Mouse (Mus musculus) midbrain, embryonic 12.5 days (tissue): Measurements from ENCODE around the gene Trip11. TPM values are rescaled to one million over a fixed set of nuclear protein-coding genes. Genes with fewer than 3 reads are reported as not detected.

Experiments used
- ATAC-seq: fragments of 200-750 bp; cut with Nextera tagmentation; 2 replicates; pipeline ENCODE4 v1.8.0; 2017; ENCODE audit warnings: low read depth, moderate TSS enrichment, moderate library complexity; ENCODE audit not compliant: low FRiP score
- H3K27ac ChIP-seq: fragments of 300-500 bp; sonication (generic); replicated peaks from 2 replicates; pipeline ENCODE4 v1.5.1; 2016; ENCODE audit warnings: mild to moderate bottlenecking
- H3K27me3 ChIP-seq: fragments of 300-500 bp; sonication (generic); 2 replicates; pipeline ENCODE4 v1.6.1; 2016; ENCODE audit warnings: mild to moderate bottlenecking
- H3K36me3 ChIP-seq: fragments of 300-500 bp; sonication (generic); 2 replicates; pipeline ENCODE4 v1.6.1; 2016
- H3K4me1 ChIP-seq: fragments of 300-500 bp; sonication (generic); 2 replicates; pipeline ENCODE4 v1.6.1; 2016
- H3K4me2 ChIP-seq: fragments of 300-500 bp; sonication (generic); replicated peaks from 2 replicates; pipeline ENCODE4 v1.6.1; 2016; ENCODE audit warnings: mild to moderate bottlenecking, moderate library complexity
- H3K4me3 ChIP-seq: fragments of 300-500 bp; sonication (generic); 2 replicates; pipeline ENCODE4 v1.5.1; 2016; ENCODE audit warnings: mild to moderate bottlenecking
- H3K9ac ChIP-seq: fragments of 300-500 bp; sonication (generic); replicated peaks from 2 replicates; pipeline ENCODE4 v1.6.1; 2016; ENCODE audit warnings: mild to moderate bottlenecking, moderate library complexity
- H3K9me3 ChIP-seq: fragments of 300-500 bp; sonication (generic); 2 replicates; pipeline ENCODE4 v1.6.1; 2016; ENCODE audit warnings: mild to moderate bottlenecking
- WGBS: fragments of 180-500 bp; shearing (Covaris S2); methylation state at CpG from one replicate; pipeline ENCODE4 v1.1.7; 2016; 5-methylcytosine and 5-hydroxymethylcytosine counted together
- polyA plus RNA-seq: library from polyadenylated mRNA; unstranded; fragments of >200 nt; fragmentation: Nextera tagmentation; extraction: Ambion mirVana; gene quantifications from 2 replicates; pipeline ENCODE4 v1.2.1, GENCODE M21; 2016

The Trip11 gene
- polyA plus RNA-seq, 1 experiment from 2014 or later = 26.6 TPM

GRCm38 (mm10) chr12:101922313-101922712 is 9.2 kb upstream of the Trip11 start:
- 89% methylated on average over 6 of the region's 6 CpGs for WGBS
- no peak overlapping the region for H3K4me3 ChIP-seq
- ATAC-seq = no peak
- no peaks in the 10 kb centered on the region for H3K9me3 ChIP-seq
- H3K9ac ChIP-seq = no peak overlapping the region
- peaks cover 53% of the 10 kb centered on the region for H3K36me3 ChIP-seq
- no peak overlapping the region for H3K27ac ChIP-seq
- H3K27me3 ChIP-seq = no peaks in the 10 kb centered on the region
- no peak overlapping the region for H3K4me2 ChIP-seq
- H3K4me1 ChIP-seq = no peaks in the 10 kb centered on the region

GRCm38 (mm10) chr12:101919847-101920246 is 6.8 kb upstream of the Trip11 start:
- no peak overlapping the region for H3K9ac ChIP-seq
- no peaks in the 10 kb centered on the region for H3K4me1 ChIP-seq
- no peak overlapping the region for H3K4me2 ChIP-seq
- H3K27ac ChIP-seq = no peak overlapping the region
- ATAC-seq = no peak
- no peaks in the 10 kb centered on the region for H3K27me3 ChIP-seq
- H3K4me3 ChIP-seq = no peak overlapping the region
- 83% methylated on average over 3 of the region's 3 CpGs for WGBS
- H3K9me3 ChIP-seq = no peaks in the 10 kb centered on the region
- H3K36me3 ChIP-seq = peaks cover 31% of the 10 kb centered on the region

GRCm38 (mm10) chr12:101917165-101917564 is 4.1 kb upstream of the Trip11 start:
- no peak overlapping the region for H3K9ac ChIP-seq
- peaks cover 5% of the 10 kb centered on the region; the same call in 1 of the 2 replicates for H3K36me3 ChIP-seq
- no peaks in the 10 kb centered on the region for H3K27me3 ChIP-seq
- ATAC-seq = no peak
- peaks cover 6% of the 10 kb centered on the region for H3K4me1 ChIP-seq
- no peaks in the 10 kb centered on the region for H3K9me3 ChIP-seq
- H3K4me2 ChIP-seq = no peak overlapping the region
- no peak overlapping the region for H3K4me3 ChIP-seq
- no peak overlapping the region for H3K27ac ChIP-seq

- Histone ChIP-seq H3K4me2 (peak overlapping the region; percentile 59), H3K27ac (no peak overlapping the region), H3K4me3 (peak overlapping the region; percentile 72; the same call in 1 of the 2 replicates), H3K4me1 (peaks cover 19% of the 10 kb centered on the region), H3K27me3 (no peaks in the 10 kb centered on the region), H3K9ac (no peak overlapping the region), H3K9me3 (no peaks in the 10 kb centered on the region), H3K36me3 (peaks cover 12% of the 10 kb centered on the region)
- no peak for ATAC-seq
- 87% methylated on average over 3 of the region's 3 CpGs for WGBS
Measured at GRCm38 (mm10) chr12:101911346-101911745, 1.7 kb downstream of the Trip11 start.

- Histone ChIP-seq H3K9ac (no peak overlapping the region), H3K27ac (no peak overlapping the region), H3K9me3 (no peaks in the 10 kb centered on the region), H3K4me1 (peaks cover 19% of the 10 kb centered on the region), H3K4me2 (no peak overlapping the region), H3K27me3 (no peaks in the 10 kb centered on the region), H3K36me3 (peaks cover 15% of the 10 kb centered on the region), H3K4me3 (no peak overlapping the region)
- no peak for ATAC-seq
- 91% methylated on average over 6 of the region's 6 CpGs for WGBS
Measured at GRCm38 (mm10) chr12:101910360-101910759, 2.7 kb downstream of the Trip11 start.

GRCm38 (mm10) chr12:101905817-101906216 is 7.2 kb downstream of the Trip11 start:
- H3K4me1 ChIP-seq = no peaks in the 10 kb centered on the region
- H3K27ac ChIP-seq = no peak overlapping the region
- H3K4me2 ChIP-seq = no peak overlapping the region
- H3K36me3 ChIP-seq = peaks cover 23% of the 10 kb centered on the region
- no peak overlapping the region for H3K4me3 ChIP-seq
- no peak overlapping the region for H3K9ac ChIP-seq
- no peaks in the 10 kb centered on the region for H3K9me3 ChIP-seq
- 92% methylated on average over 12 of the region's 12 CpGs for WGBS
- no peaks in the 10 kb centered on the region for H3K27me3 ChIP-seq
- no peak for ATAC-seq

GRCm38 (mm10) chr12:101904906-101905305 is 8.2 kb downstream of the Trip11 start:
- peaks cover 23% of the 10 kb centered on the region for H3K36me3 ChIP-seq
- no peak overlapping the region for H3K4me2 ChIP-seq
- no peak overlapping the region for H3K4me3 ChIP-seq
- no peaks in the 10 kb centered on the region for H3K4me1 ChIP-seq
- no peak for ATAC-seq
- H3K9me3 ChIP-seq = no peaks in the 10 kb centered on the region
- H3K27me3 ChIP-seq = no peaks in the 10 kb centered on the region
- H3K9ac ChIP-seq = no peak overlapping the region
- H3K27ac ChIP-seq = no peak overlapping the region
- WGBS = 89% methylated on average over 4 of the region's 4 CpGs

- H3K4me1 ChIP-seq = no peaks in the 10 kb centered on the region
- H3K4me2 ChIP-seq = no peak overlapping the region
- H3K36me3 ChIP-seq = peaks cover 23% of the 10 kb centered on the region
- no peak overlapping the region for H3K9ac ChIP-seq
- no peak for ATAC-seq
- no peaks in the 10 kb centered on the region for H3K27me3 ChIP-seq
- WGBS = 94% methylated on average over 3 of the region's 3 CpGs
- no peaks in the 10 kb centered on the region for H3K9me3 ChIP-seq
- H3K27ac ChIP-seq = no peak overlapping the region
- H3K4me3 ChIP-seq = no peak overlapping the region
Measured at GRCm38 (mm10) chr12:101904170-101904569, 8.9 kb downstream of the Trip11 start.

GRCm38 (mm10) chr12:101899671-101900245 is 13.3 kb downstream of the Trip11 start:
- Histone ChIP-seq H3K9me3 (no peaks in the 10 kb centered on the region), H3K4me3 (no peak overlapping the region), H3K36me3 (peaks cover 12% of the 10 kb centered on the region), H3K4me2 (no peak overlapping the region), H3K27ac (no peak overlapping the region), H3K9ac (no peak overlapping the region), H3K27me3 (no peaks in the 10 kb centered on the region), H3K4me1 (no peaks in the 10 kb centered on the region)
- 85% methylated on average over 2 of the region's 2 CpGs for WGBS
- no peak for ATAC-seq

GRCm38 (mm10) chr12:101898966-101899365 is 14.1 kb downstream of the Trip11 start:
- H3K4me2 ChIP-seq = no peak overlapping the region
- H3K4me3 ChIP-seq = no peak overlapping the region
- H3K27ac ChIP-seq = no peak overlapping the region
- ATAC-seq = no peak
- peaks cover 20% of the 10 kb centered on the region for H3K36me3 ChIP-seq
- no peaks in the 10 kb centered on the region for H3K4me1 ChIP-seq
- H3K27me3 ChIP-seq = no peaks in the 10 kb centered on the region
- H3K9me3 ChIP-seq = no peaks in the 10 kb centered on the region
- WGBS = 99% methylated on average over 8 of the region's 8 CpGs
- no peak overlapping the region for H3K9ac ChIP-seq

GRCm38 (mm10) chr12:101897113-101897512 is 16.0 kb downstream of the Trip11 start:
- H3K4me3 ChIP-seq = no peak overlapping the region
- peaks cover 32% of the 10 kb centered on the region for H3K36me3 ChIP-seq
- H3K4me1 ChIP-seq = no peaks in the 10 kb centered on the region
- WGBS = 83% methylated on average over 7 of the region's 7 CpGs
- H3K27me3 ChIP-seq = no peaks in the 10 kb centered on the region
- ATAC-seq = no peak
- H3K9me3 ChIP-seq = no peaks in the 10 kb centered on the region
- H3K27ac ChIP-seq = no peak overlapping the region
- no peak overlapping the region for H3K4me2 ChIP-seq
- no peak overlapping the region for H3K9ac ChIP-seq

- H3K9ac ChIP-seq = no peak overlapping the region
- H3K4me3 ChIP-seq = no peak overlapping the region
- no peak overlapping the region for H3K4me2 ChIP-seq
- no peak for ATAC-seq
- H3K9me3 ChIP-seq = no peaks in the 10 kb centered on the region
- no peaks in the 10 kb centered on the region for H3K27me3 ChIP-seq
- peaks cover 41% of the 10 kb centered on the region for H3K36me3 ChIP-seq
- no peak overlapping the region for H3K27ac ChIP-seq
- no peaks in the 10 kb centered on the region for H3K4me1 ChIP-seq
- WGBS = 90% methylated on average over 8 of the region's 8 CpGs
Measured at GRCm38 (mm10) chr12:101893296-101893695, 19.8 kb downstream of the Trip11 start.

GRCm38 (mm10) chr12:101892832-101893231 is 20.2 kb downstream of the Trip11 start:
- WGBS = 90% methylated on average over 2 of the region's 2 CpGs
- ATAC-seq = no peak
- no peak overlapping the region for H3K4me3 ChIP-seq
- H3K9ac ChIP-seq = no peak overlapping the region
- H3K9me3 ChIP-seq = no peaks in the 10 kb centered on the region
- H3K4me2 ChIP-seq = no peak overlapping the region
- peaks cover 41% of the 10 kb centered on the region for H3K36me3 ChIP-seq
- H3K27ac ChIP-seq = no peak overlapping the region
- H3K4me1 ChIP-seq = no peaks in the 10 kb centered on the region
- H3K27me3 ChIP-seq = no peaks in the 10 kb centered on the region
